Mouse (Mus musculus) lung, postnatal 0 days (tissue): ENCODE measurements around the gene U2surp.

Source experiments
- CTCF ChIP-seq: IDR thresholded peaks from 2 replicates; pipeline ENCODE4 v1.5.1; 2016; ENCODE audit warnings: antibody characterized with exemption, mild to moderate bottlenecking
- EP300 ChIP-seq: IDR thresholded peaks from 2 replicates; pipeline ENCODE4 v1.6.1; 2016; ENCODE audit warnings: antibody characterized with exemption, mild to moderate bottlenecking, control low read depth

DNA sequence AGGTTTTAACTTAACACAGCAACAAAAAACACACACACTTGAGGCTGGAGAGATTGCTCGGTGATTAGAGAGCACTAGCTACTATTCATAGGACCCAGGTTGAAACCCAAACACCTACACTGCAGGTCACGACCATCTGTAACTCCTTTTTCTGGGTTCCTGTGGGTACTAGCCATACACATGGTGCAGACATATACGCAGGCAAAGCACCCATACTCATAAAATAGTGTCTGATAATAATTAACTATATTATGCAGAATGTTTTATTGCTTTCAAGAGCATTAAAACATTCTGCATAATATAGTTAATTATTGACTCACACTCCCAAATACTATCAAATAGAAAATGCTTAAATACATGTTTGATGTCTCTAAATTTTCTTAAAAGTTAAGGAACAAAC is 6.1 kb downstream of the U2surp start:
- no peak for TF ChIP-seq EP300
- no peak for TF ChIP-seq CTCF
